Mouse (Mus musculus) adrenal gland, adult 18-20 months (tissue): Measurements from ENCODE around the gene Slc9a3r1. TPM values are rescaled to one million over a fixed set of nuclear protein-coding genes. Genes with fewer than 3 reads are reported as not detected.

Experiments
- DNase-seq, 2 experiments: peaks; one replicate each; pipeline ENCODE4 v3.0.0; 2021 to 2022; ENCODE audit warnings: low spot score in 2 of 2
- total RNA-seq, 2 experiments: library from RNA; stranded (reverse); gene quantifications; 1 replicate in 1 of 2; 2 replicates in 1 of 2; pipeline ENCODE4 v1.2.3; 2021

The Slc9a3r1 gene
- total RNA-seq, 2 experiments from 2014 or later, result 17.2 to 19.3 TPM

DNA sequence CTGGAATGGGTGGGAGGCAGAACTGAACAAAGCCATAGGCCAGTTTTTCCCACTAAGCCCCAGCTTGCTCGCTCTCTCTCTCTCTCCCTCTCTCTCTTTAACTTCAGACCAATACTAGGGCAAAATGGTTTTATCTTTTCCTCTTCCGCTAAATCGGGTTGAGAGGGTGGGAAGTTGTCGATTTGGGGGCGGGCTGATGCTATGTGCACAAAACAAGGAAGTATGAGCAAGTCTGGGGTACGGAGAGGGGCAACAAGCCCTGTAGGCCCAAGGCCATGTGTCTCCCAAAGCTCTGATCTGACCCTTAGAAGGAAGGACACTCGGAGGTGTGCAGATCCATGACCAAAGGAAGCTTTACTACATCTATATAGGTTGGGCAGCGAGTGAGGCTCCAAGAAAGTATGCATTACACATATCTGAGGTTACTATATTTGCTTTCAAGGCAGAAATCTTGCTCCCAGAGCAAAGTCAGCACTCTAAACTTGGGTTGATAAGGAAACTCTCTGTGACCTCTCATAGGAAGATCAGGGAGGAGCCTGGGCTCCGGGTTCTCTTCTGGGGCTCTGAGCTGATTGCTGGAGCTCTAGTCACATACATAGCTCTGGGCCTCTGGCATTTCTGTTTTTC is 1.4 kb upstream of the Slc9a3r1 start:
- no peak for DNase-seq

DNA sequence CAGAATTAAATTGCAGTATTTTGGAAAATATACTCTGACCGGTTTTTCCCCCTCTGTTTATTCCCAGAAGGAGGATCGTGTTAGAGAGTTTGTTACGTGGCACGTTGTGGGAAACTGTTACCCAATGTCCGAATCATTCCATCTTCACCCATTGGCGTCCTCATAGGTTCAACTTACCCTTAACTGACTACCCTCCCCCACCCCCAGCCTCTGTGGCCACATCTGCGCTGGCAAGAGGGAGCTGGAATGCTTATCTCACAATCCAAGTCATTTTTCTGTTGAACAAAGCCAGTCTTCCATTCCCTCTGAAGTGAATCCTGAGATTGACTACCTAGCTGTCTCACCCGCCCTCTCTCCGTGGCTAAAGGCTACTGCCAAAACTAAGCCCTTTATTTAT is 938 bp upstream of the Slc9a3r1 start:
- no peak for DNase-seq

DNA sequence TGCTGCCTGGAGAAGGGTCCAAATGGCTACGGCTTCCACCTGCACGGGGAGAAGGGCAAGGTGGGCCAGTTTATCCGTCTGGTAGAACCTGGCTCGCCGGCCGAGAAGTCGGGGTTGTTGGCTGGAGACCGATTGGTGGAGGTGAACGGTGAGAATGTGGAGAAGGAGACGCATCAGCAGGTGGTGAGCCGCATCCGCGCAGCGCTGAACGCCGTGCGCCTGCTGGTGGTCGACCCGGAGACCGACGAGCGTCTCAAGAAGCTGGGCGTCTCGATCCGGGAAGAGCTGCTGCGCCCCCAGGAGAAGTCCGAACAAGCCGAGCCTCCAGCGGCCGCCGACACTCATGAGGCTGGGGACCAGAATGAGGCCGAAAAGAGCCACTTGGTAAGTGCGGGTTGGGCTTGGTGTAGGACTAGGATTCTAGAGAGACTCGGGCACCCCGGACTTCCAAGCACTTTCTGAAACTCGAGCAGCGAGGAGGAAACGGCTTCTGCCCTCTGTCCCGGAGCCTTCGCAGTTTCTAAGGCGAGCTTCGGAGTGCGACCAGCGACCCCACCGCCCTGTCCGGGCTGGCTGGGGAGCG is 518 bp downstream of the Slc9a3r1 start:
- peak in 1 of 2 experiments; percentile 33 for DNase-seq

- no peak for DNase-seq
These were observed 1.3 kb downstream of the Slc9a3r1 start for GRCm38 (mm10) chr11:115164341-115164975.

- DNase-seq, result peak in 1 of 2 experiments; percentile 54
These were observed 1.8 kb downstream of the Slc9a3r1 start for GRCm38 (mm10) chr11:115164976-115165374.

GRCm38 (mm10) chr11:115166776-115167175 is 3.6 kb downstream of the Slc9a3r1 start:
- no peak for DNase-seq

GRCm38 (mm10) chr11:115167631-115168249 is 4.6 kb downstream of the Slc9a3r1 start:
- DNase-seq, result no peak

- no peak for DNase-seq
These were observed 6.3 kb downstream of the Slc9a3r1 start for GRCm38 (mm10) chr11:115169430-115169829.

DNA sequence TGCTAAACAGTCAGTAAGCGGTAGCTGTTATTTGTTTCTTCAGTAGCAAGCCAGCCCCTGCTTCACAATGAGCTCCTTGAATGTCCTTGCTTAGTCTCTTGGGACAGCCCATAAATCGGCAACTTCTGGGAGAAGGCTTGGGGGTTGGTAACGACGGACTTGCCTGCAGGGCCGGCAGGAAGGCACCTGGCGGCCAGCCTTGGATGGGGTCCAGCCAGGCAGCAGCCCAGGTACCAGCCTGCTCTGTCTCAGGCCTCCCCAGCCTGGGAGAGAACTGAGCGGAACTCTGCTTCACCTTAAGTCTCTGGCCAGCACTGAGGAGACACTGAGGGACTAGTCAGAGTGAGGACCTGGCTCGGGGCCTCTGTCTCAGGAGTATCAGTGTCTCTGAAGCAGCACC is 8.0 kb downstream of the Slc9a3r1 start:
- DNase-seq, result no peak

GRCm38 (mm10) chr11:115172825-115173287 is 9.7 kb downstream of the Slc9a3r1 start:
- no peak for DNase-seq

DNA sequence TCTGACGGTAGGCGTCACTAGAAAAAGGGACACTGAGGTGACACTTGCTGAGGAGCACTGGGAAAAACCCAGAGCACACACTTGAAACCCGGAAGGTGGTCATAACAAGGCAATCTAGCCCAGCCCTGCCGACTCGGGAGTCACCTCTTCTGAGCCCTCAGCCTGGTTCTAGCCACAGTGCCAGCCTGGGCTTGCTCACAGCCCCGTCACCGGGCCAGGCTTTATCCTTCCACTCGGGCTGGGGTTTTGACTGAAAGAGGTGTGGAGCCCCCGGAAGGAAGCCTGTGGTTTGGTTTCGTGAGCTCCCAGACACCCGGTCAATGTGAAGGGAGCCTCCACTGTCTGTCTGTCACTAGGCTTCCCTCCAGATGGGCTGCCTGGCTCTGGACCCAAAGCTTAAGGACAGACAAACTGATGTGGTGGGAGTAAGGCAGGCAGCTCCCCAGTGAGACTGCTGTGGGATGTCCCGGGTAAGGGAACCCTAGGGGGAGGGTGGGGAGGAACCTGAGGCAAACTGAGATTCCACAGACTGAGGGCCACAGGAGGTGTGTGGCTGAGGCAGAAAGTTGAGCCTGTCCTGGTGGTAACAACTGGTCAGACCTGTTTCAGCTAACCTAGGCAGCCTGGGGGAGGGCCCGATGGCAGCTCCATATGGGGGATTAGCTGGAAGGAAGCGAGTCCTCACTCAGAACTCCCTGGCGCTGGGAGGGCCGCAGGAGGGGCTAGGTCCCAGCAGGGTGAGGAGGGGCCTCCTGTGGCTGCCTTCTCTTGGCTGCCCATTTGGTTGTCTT is 10.6 kb downstream of the Slc9a3r1 start:
- no peak for DNase-seq

- DNase-seq, result no peak
These were observed 13.5 kb downstream of the Slc9a3r1 start for GRCm38 (mm10) chr11:115176399-115177190.

GRCm38 (mm10) chr11:115177559-115178195 is 14.5 kb downstream of the Slc9a3r1 start:
- DNase-seq, result no peak

DNA sequence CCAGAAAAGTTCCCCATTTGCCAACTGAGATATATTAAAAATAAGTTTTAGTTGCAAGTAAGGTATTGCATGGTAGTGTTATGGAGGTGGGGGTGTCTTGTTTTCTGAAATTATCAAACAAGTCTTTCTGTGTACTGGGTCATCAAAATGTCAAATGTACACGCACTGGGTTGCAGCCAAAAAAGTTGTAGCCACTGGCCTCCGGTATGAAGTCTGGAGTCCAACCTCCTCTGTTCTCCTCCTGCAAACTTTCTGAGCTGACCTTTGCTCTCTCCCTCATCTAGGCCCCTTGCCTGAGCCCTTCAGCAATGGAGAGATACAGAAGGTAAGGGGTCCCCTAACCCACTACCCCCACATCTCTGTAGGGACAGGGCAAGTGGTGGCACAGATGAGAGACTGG is 15.6 kb downstream of the Slc9a3r1 start:
- DNase-seq, result no peak

GRCm38 (mm10) chr11:115179191-115179590 is 16.1 kb downstream of the Slc9a3r1 start:
- DNase-seq, result no peak

DNA sequence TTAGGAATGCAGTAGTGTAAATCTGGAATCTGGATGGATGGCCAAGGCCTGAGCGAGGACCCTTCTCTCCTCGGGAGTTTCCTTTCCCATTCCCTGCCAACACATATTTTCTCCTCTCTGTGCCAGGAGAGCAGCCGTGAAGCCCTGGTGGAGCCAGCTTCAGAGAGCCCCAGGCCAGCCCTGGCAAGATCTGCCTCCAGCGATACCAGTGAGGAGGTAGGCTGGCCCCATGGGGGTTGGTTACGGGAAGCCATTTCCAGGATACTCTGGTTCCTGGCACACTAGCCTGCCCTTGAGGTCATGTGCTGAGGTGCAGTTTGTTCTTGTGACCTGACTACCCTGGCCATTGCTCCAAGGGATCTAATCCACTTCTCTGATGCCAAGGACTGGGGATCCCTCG is 16.7 kb downstream of the Slc9a3r1 start:
- no peak for DNase-seq

GRCm38 (mm10) chr11:115181913-115182638 is 18.9 kb downstream of the Slc9a3r1 start:
- DNase-seq, result peak; percentile 86 to 91

DNA sequence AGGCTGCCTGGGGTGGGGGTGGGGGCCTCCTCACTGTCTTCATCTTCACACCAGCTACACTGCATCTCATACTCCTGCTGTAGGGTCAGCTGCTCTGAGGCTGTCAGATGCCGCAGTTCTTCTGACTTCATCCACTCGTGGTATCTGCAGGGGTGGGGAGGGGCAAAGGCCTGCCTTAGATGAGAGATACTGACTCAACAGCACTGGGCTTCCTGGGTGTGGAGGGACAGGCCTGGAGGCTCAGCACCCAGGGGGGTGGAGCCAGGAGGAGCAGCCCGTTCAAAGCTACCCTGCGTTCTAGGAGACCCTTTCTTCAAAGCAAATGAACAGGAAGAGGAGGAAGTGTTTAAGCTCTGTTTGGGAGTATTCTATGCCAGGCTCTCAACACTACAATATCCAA is 21.8 kb downstream of the Slc9a3r1 start:
- DNase-seq, result no peak

- peak; percentile 99 for DNase-seq
These were observed 24.1 kb downstream of the Slc9a3r1 start, which contains the start of gene Tmem104 for GRCm38 (mm10) chr11:115187224-115187639. TSS of gene Tmem104 (plus strand) at chr11:115187487.
